Mouse (Mus musculus): ENCODE measurements at regions not wholly inside any gene's neighbourhood (a gene's known extent, or its start where the extent isn't known, plus 50 kb on each side); places are given as distances from the start of the nearest gene placed in this dataset.
A peak's percentile ranks its signal among the peaks of the same experiment; 100 is the strongest.

- peak in 1 of 2 experiments; percentile 29; a peak in 1 of 4 replicates for ATAC-seq (replicated peaks in 1 of 2; ENCODE audit: insufficient read depth in 1 of 2, low FRiP score in 2 of 2, low TSS enrichment in 1 of 2, low read depth in 1 of 2, poor library complexity in 2 of 2, severe bottlenecking in 2 of 2)
Measured at GRCm38 (mm10) chr3:28183061-28183762, 79.8 kb upstream of the Tnik start.

GRCm38 (mm10) chr3:28185518-28185917, 77.5 kb upstream of the Tnik start:
- no peak for ATAC-seq (replicated peaks in 1 of 2; ENCODE audit: insufficient read depth in 1 of 2, low FRiP score in 2 of 2, low TSS enrichment in 1 of 2, low read depth in 1 of 2, poor library complexity in 2 of 2, severe bottlenecking in 2 of 2)

- ATAC-seq (replicated peaks in 1 of 2; ENCODE audit: insufficient read depth in 1 of 2, low FRiP score in 2 of 2, low TSS enrichment in 1 of 2, low read depth in 1 of 2, poor library complexity in 2 of 2, severe bottlenecking in 2 of 2): peak in 1 of 2 experiments; percentile 53; a peak in 1 of 4 replicates
Measured at GRCm38 (mm10) chr3:28185918-28186317, 77.1 kb upstream of the Tnik start.

- ATAC-seq (replicated peaks in 1 of 2; ENCODE audit: insufficient read depth in 1 of 2, low FRiP score in 2 of 2, low TSS enrichment in 1 of 2, low read depth in 1 of 2, poor library complexity in 2 of 2, severe bottlenecking in 2 of 2): no peak
Measured at GRCm38 (mm10) chr3:28189371-28189770, 73.6 kb upstream of the Tnik start.

GRCm38 (mm10) chr3:28190243-28190642, 72.8 kb upstream of the Tnik start:
- no peak for ATAC-seq (replicated peaks in 1 of 2; ENCODE audit: insufficient read depth in 1 of 2, low FRiP score in 2 of 2, low TSS enrichment in 1 of 2, low read depth in 1 of 2, poor library complexity in 2 of 2, severe bottlenecking in 2 of 2)

GRCm38 (mm10) chr3:28194388-28194970, 68.5 kb upstream of the Tnik start:
- no peak for ATAC-seq (replicated peaks in 1 of 2; ENCODE audit: insufficient read depth in 1 of 2, low FRiP score in 2 of 2, low TSS enrichment in 1 of 2, low read depth in 1 of 2, poor library complexity in 2 of 2, severe bottlenecking in 2 of 2)

- no peak for ATAC-seq (replicated peaks in 1 of 2; ENCODE audit: insufficient read depth in 1 of 2, low FRiP score in 2 of 2, low TSS enrichment in 1 of 2, low read depth in 1 of 2, poor library complexity in 2 of 2, severe bottlenecking in 2 of 2)
Measured at GRCm38 (mm10) chr3:28196786-28197185, 66.2 kb upstream of the Tnik start.

- no peak for ATAC-seq (replicated peaks in 1 of 2; ENCODE audit: insufficient read depth in 1 of 2, low FRiP score in 2 of 2, low TSS enrichment in 1 of 2, low read depth in 1 of 2, poor library complexity in 2 of 2, severe bottlenecking in 2 of 2)
Measured at GRCm38 (mm10) chr3:28209304-28209703, 53.7 kb upstream of the Tnik start.

DNA sequence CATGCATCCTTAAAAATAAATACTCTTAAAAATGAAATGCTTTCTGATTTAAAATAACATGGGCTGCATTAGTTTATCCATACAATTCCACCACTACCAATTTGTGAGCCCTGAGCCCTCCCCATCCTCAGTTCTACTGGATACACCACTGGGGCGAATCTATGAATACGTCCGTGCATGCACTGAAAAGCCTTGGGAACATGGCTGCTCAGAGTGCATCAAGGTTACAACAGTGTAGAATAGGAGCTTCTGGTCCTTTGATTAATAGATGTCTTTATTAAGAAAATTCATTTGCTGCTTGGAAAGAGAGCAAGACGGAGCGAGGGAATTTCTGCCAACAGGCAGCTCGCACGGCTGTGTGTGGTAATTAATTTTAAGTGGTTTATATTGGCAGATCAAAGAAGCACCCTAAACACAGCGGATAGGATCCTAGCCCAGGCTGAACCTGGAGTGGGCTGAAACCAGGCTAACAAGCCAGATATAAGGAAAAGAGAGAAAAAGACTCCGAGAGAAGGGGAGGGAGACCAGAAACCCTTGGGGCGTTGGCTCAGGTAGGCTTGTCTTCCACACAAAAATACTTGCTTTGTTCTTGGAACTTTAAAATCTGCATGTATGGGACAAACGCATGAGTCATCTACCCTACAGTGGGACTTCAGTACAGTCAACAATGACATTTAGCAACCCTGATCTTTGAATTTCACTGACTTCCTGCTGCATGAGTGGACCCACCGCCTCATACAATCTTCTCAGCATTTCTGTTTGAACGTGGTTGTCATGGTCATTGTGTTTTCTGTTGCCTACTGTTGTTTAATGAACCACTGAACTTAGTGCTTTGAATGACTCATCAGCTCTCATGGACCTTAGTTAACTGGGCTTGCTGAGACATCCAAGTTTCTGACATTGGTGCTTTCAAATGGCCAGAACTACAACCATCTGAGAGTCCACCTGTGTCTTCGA, 51.9 kb upstream of the Tnik start:
- ATAC-seq (replicated peaks in 1 of 2; ENCODE audit: insufficient read depth in 1 of 2, low FRiP score in 2 of 2, low TSS enrichment in 1 of 2, low read depth in 1 of 2, poor library complexity in 2 of 2, severe bottlenecking in 2 of 2): no peak
